Mouse (Mus musculus) thymus, adult 2 months (tissue): ENCODE data around the gene Stambp.

Experiments
- CTCF ChIP-seq: fragments of 200-500 bp; IDR thresholded peaks from 2 replicates; pipeline ENCODE4 v1.5.1; 2012; ENCODE audit warnings: mild to moderate bottlenecking, control low read depth, low read length, moderate library complexity, borderline replicate concordance; ENCODE audit not compliant: control insufficient read depth, poor library complexity, insufficient read depth; ENCODE audit errors: extremely low read depth
- POLR2A ChIP-seq: fragments of 200-500 bp; IDR thresholded peaks from 2 replicates; pipeline ENCODE4 v1.6.1; 2012; ENCODE audit warnings: mild to moderate bottlenecking, low read length, control low read depth, moderate library complexity; ENCODE audit not compliant: control insufficient read depth, poor library complexity, insufficient read depth; ENCODE audit errors: extremely low read depth

- TF ChIP-seq POLR2A, result no peak
- TF ChIP-seq CTCF, result no peak
These were observed 26.8 kb downstream of the Stambp start for GRCm38 (mm10) chr6:83545778-83546177.
